Mouse (Mus musculus) embryo, embryonic 10 days (tissue): ENCODE measurements around the gene Jmjd8.

ENCODE experiments used
- DNase-seq: peaks from one replicate; pipeline ENCODE4 v3.0.0-alpha.2; 2015; ENCODE audit warnings: low spot score

The Jmjd8 gene

DNA sequence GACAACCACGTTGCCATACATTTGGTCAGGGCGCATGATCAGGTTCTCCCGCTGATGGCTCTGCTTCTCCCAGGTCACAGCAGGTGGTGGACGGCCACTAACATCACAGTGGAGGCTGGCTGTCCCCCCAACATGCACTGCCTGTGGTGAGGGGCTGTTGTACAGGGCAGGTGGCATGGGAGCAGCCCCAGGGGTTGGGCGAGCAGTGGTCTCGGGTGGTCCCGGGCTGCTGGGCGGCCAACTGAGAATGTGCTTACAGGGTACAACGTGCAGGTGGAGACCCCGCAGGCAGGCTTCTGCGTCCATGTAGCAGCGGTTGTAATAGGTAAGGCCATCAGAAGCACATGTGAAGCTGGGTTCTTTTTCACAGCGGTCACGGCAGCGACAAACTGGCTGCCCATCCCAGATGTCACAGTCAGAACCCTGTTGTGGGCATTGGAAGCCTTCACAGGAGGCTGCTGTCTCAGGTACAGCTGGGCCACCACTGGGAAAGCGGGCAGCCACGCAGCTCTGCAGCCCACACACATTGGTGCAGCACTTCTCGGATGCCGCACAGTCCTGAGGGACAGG is 50.0 kb downstream of the Jmjd8 start:
- DNase-seq, result no peak

DNA sequence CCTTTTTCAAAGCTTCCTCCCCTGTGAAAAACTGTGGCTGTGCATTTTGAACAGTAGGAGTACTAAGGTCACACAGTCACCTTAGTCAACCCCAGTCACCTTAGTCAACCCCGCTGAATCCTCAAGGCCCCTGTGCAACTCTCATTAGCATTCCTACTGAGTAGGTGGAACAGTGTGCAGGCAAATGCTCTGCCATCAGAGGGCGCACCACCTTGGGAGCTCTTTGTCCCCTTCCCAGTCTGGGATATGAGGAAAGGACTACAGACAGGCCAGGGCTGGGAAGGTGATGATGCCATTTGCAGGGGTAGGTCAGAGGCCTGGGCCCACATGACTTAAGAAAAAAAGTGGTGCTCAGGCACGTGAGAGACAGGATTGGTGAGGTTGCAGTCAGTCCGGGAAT is 50.6 kb downstream of the Jmjd8 start:
- DNase-seq, result peak; percentile 79

DNA sequence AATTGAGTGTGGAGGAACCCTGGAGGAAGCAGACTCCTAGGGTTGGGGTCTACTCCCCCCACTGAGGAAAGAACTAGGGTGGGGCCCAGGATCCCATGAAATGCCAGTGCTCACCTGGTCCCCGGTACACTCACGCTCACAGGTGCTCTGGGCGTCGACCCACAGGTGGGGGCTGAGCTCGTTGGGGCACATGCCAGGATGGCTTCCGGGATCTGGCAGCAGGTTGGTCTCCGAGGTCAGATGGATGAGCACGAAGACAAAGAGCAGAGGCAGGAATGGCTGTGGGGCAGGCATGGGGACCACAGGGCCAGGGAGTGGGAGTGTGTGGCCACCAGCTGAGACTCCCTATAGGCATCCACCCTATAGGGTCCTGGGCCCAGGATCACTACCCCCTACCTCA is 51.1 kb downstream of the Jmjd8 start:
- DNase-seq, result no peak

DNA sequence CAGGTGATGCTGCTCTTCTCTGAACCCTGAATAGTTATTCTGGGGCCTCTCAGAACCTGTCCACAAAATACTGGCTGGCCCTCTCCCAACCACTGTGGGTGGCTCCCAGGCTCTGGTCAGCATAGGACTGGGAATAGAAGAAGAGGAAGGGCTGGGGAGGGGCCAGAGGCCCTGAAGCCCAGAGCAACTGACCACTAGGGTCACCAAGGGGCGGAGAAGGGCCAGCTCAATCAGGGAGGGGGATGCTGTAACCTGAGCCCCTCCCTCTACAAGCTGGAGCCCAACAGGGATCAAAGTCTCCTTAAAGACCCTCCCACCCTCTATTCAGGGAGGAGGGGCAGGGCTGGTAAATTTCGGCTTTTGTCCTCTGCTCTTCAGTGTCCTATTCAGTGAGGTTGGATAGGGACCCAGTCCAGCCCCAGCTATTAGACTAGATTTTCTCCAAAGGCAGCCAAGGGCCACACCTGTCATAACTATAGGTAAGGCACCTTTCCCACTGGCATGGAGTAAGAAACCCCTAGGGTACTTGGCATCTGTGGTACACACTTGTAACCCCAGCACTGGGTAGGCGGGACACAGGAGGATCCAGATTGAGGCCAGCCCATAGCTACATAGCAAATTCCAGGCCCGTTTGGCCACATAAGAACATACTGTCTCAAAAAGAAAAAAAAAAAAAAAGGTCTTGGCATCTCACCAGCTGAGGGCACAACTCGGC is 51.7 kb downstream of the Jmjd8 start, which contains the start of gene Wfikkn1:
Gene Wfikkn1, minus strand, starts transcription at position 663 of the 715 bp plus-strand sequence.
- DNase-seq, result peak; percentile 92

DNA sequence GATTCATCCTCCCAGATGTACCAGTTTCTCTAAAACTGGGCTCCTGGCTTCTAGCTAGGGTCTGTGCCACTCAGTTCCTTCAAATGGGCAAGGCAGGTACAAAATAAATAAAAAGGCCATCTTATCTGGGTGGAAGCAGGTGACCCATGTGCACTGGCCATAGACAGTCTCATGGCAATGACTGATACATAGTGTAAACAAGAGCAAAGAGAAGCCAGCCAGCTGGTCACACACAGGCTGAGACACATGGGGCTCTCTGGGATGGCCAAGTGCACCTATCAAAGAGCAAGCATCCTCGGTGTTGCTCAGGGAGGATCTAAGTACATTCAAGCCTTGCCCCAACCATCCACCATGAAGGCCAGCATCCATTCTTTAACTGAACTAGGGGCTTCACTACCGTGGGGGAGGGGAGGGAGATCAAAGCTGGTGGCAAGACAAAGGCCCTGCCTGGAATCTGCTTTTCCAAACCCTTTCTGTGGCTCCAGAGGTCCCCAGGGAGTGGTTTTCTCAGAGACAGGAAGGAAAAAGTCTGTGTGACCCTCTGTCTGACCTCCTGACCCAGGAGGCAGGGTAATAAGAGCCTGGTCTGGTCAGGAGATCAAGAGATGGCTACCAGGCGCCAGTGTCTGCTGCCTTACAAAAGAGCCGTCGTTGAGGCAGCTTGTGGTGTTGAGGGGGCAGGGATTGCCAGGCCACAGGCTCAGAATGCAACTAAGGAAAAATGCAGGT is 52.4 kb downstream of the Jmjd8 start:
- peak; percentile 95 for DNase-seq
